Mouse (Mus musculus) gastrocnemius, postnatal 14 days (tissue): ENCODE data around the gene Nup210. TPM values are rescaled to one million over a fixed set of nuclear protein-coding genes. Genes with fewer than 3 reads are reported as not detected.
A peak's percentile ranks its signal among the peaks of the same experiment; 100 is the strongest.

Source experiments
- DNase-seq: peaks from one replicate; pipeline ENCODE4 v3.0.0; 2021; ENCODE audit warnings: mixed read lengths
- intact Hi-C: fragments of 180-260 bp; cut with DNase I; formaldehyde crosslinking; loops from one replicate; pipeline ENCODE4 v1.15.1; 2025; ENCODE audit warnings: low total_unique reads
- total RNA-seq, 2 experiments: library from RNA; stranded (reverse); gene quantifications; 2 replicates each; pipeline ENCODE4 v1.2.3; 2021

Gene Nup210
- total RNA-seq, 2 experiments from 2014 or later: 16.9 to 18.1 TPM

DNA sequence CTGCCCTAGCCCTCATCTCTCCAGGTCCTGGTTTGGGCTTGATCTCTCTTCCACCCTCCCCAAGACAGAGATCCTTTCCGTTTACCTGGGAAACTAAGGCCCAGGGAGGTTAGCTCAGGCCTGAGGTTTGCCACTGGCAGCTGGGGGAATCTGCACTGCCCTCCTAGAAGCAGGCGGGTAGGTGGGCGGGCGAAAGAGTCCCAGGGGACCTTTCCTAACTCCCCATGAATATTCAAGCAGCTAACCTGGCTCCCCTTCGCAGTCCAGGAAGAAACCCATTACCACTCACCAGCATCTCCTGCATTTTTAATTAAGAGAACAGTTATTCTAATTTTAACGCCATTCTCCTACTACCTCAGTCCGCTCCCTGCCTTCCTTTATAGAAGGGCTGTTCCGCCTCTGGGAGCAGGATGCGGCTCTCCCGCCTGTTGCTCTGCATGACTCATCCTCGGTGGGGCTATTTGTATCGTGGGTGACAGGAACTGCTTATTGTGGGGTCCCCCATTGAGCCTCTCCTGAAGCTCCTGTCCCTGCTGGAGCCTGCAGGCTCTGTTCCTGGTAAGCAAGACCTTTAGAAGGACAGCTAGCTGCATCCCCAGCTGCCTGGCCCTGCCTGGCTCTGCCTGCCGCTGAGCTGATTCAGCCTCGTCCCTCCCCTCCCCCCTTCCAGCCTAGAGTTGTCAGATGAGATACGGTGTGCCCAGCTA lies 115.7 kb downstream of the Nup210 start:
- intact Hi-C loops: no loop called here
- no peak for DNase-seq

DNA sequence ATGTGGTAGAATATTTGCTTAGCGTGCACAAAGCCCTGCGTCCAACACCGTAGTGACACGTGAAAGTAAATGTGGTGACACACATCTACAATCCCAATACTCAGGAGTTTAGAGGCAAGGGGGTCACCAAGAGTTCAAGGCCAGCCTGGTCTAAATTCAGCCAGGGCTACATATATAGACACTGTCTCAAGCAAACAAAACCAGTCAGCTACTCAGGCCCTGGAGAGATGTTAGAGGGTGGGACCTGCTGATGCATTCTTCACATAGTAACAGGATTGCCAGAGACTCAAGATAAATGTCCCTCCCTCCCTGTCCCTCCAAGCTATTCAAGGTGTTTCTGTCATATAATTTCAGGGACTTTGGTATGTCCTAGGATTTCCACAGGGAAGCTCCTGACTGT lies 117.5 kb downstream of the Nup210 start:
- intact Hi-C loops: no loop called here
- no peak for DNase-seq

DNA sequence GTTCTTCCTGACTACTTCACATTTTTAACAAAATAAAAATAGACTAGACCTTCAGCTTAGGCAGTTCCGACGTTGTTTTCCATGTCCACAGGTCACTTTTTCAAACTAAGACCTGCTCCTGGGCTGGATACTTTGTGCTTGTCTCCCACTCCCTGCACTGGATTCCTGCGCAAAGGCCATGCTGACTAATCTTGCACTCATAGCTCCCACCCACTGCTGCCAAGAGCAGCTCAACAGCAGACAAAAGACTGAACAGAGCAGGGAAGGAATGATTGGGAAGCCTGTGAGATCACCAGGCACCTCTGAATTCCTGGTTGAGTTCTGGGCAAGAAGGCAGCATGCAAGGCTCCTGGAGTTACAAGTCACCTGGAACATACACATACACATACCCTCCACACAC lies 119.6 kb downstream of the Nup210 start:
- intact Hi-C loops: no loop called here
- DNase-seq: no peak

DNA sequence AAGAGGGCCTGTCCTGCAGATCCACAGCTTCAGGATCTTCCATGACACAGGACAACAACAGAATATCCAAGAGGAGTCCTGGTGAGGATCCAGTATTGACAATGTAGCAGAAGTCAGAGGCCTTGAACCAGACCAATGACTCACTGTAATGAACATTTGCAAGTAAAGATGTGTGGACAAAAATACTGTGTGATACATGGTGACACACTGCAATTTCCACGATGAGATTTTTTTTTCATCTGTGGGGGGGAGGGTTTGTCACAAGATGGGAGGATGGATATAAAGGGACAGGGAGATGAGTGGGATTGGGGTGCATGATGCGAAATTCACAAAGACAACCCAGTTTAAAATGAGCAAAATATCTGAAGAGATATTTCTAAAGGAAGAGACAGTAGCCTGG lies 120.4 kb downstream of the Nup210 start:
- no peak for DNase-seq
- intact Hi-C loops: no loop called here

DNA sequence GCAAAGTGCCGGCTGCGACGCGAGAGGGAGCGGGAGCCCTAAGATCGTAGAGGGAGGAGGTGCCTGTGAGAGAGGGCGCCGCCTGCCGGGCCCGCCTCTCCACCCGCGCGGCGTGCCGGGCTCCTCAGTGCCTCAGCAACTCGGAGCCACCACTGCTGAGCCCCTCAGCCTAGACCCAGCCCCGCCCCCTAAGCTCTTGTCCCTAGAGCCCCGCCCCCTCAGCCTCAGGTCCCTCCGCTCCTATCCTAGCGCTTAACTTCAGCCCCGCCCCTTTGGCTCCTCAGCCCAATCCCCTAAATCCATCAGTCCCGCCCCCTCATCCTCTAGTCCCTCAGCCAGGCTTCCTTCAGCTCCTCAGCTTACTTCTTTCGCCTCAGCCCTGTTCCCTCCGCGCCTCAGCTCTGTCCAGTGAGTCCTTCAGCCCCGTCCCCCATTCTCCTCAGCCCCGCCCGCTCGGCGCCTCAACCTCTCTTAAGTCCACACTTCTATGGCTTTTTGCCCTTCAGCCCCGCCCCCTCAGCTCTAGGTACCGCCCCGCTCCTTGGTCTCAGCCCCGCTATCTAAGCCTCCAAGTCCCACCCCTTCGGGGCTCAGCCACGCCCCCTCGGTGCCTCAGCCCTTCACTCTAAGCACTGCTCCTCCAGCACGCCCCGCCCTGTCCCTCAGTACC lies 127.8 kb downstream of the Nup210 start, which contains the start of gene Iqsec1:
Gene Iqsec1 (minus strand): TSS at position 38 of the 670 bp plus-strand sequence.
- peak; percentile 79 for DNase-seq
- intact Hi-C loops: no loop called here

DNA sequence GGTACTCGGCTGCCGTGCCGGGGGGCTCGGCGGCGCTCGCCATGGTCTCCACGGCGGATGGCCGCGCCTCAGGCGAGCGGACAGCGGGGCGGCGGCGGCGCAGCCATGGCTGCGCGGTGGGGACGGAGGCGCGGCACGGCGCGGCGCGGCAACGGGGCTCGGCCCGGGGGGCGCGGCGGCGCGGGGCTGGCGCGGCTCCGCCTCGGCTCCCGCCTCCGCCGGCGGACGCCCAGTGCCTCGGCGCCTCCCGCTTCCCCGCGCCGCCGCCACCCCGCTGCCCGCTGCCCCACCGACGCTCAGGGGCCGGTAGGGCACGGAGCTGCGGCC lies 128.4 kb downstream of the Nup210 start:
- intact Hi-C loops: no loop called here
- no peak for DNase-seq

DNA sequence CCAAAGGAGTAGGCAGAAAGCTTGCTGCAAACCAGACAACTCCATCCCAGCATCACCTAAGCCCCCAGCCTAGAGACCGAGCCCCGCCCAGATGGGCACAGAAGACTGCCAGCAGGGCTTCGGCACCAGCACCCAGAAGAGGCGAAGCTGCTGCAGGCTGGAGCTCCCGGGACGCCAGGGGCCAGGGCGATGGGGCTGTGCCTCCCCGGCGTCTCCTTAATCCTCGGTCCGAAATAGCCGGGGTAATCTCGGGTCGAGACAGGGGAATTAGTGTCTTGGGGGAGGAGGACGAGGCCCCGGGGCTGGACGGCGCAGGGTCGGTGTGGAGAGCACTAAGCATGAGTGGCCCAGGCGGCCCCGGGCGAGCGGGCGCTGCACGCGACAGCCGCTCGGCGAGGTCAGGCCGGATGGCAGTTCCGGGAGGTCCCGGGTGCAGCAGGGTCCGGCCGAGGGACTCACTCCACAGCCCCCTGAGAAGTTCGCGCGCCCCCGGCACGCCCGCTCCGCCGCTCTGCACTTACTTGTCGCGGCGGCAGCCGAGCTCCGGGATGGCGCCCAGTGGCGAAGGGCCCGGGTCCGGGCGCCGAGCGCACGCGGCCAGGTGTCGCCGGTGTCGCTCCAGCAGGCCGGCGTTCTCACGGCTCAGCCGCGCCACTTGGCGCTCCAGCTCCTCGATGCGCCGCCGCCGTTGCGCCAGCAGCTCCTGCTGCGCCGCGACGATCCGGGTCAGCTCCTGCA lies 128.9 kb downstream of the Nup210 start:
- DNase-seq: peak; percentile 30
- intact Hi-C loops: no loop called here

DNA sequence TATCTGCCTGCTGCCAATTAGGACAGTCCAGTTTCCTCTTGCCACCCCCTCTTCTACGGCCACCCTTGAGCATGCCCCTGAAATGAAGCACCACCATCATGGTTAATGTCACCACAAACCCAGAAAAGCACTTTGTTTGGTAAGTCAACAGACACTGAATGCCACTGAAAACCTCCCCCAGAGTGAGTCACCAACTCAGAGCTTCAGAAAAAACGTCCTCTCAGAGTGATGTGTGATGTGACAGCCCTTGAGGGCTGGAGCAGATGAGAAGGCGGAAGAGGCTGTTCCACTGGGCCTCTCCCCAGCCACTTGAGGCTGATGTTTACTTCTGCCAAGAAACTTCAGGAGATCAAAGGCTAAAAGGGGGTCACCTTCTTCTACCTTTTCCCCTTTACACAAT lies 132.5 kb downstream of the Nup210 start:
- intact Hi-C loops: no loop called here
- no peak for DNase-seq

DNA sequence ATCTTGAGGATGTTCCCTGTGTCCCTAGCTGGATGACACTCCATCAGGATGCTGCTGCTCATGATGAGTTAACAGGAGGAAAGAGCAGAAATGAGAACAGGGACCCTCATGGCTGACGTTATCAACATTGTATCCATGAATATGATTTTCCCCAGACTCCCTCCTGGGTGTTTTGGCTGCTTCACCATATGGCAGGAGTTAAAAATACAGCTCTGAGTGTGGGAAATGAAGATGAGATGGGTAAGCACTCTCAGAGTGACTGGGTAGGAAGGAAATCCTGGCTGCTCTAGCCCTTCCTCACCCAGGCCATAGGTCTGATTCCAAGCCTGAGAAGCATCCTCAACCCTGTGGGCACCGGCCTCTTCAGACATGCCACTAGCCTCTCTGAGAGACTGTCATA lies 142.3 kb downstream of the Nup210 start:
- no peak for DNase-seq
- intact Hi-C loops: no loop called here

DNA sequence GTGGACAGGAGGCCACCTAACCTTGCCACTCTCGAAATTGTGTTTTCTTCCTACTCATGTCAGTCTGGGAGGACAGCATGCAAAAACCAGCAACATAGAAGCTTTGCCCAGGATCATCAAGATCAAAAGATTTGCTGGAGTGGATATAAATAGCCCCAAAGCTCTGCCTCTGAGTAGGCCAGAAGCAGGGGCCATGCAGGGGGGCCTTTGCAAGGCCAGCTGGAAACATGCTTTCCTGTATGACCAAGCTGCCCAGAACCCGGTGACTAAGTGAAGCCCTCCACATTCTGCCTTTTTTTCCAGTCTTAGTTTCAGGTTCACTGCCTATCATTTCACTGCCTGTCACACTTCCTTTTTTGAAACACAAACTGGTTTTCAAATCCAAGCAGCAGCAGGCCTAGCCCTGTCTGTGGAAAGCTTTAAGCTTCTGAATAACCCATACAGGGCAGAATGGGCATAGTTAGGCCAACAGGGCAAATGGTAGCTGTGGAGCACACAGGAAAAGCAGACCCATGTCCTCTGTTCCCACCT lies 147.2 kb downstream of the Nup210 start:
- DNase-seq: no peak
- intact Hi-C loops: no loop called here

Other genes starting within 250 kb of the Nup210 start
- gene Iqsec1, start 128.1 kb downstream of the Nup210 start, total RNA-seq: 10 to 100 TPM; 36.9 to 55.3 TPM
- 1 to 10 TPM; 6.4 to 6.9 TPM for gene Hdac11, start 39.8 kb upstream of the Nup210 start, total RNA-seq
- gene Fbln2, start 95.6 kb upstream of the Nup210 start, total RNA-seq: 10 to 100 TPM; 62.5 to 62.6 TPM